Mouse (Mus musculus) neural tube, postnatal 0 days (tissue): ENCODE measurements around the gene 1700125H20Rik. TPM values are rescaled to one million over a fixed set of nuclear protein-coding genes. Genes with fewer than 3 reads are reported as not detected.

Experiments used
- polyA plus RNA-seq: library from polyadenylated mRNA; unstranded; fragments of >200 nt; fragmentation: Nextera tagmentation; extraction: Ambion mirVana; gene quantifications from 2 replicates; pipeline ENCODE4 v1.2.1, GENCODE M21; 2015

The 1700125H20Rik gene
- polyA plus RNA-seq = 1.3 and 1.6 TPM in 2 replicates

DNA sequence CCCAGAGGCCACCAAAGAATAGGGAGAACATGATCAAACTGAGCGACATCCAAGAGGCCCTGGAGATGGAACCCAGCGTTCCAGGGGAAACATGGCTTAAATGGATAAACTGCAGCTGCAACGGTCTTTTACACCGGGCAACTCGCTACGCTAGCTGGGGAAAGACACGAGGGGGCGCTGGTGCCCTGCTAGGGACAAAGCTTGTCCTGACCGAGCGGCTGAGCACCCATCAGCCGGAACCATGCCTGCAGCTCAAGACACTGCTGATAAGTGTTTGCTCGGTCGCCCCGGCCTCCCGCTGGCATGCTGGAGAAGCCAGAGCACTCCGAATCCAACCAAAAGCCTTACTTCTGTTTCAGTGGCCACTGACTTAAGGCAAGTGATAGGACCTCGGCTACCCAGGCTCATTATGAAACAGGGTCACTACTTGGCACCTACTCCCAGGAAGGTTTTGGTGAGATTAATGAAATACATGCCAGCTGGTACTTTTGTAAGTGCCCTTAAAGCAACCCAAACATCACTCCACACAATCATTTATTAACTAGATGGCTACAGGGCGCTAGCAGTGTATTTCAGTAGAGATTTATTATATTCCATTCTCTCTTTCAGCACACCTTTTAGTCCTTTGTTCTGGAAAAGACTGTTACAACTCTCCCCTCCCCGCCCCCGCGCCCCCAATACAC, at the start of gene 1700125H20Rik:
TSS of gene 1700125H20Rik (plus strand) at position 347 of the 683 bp plus-strand sequence.

DNA sequence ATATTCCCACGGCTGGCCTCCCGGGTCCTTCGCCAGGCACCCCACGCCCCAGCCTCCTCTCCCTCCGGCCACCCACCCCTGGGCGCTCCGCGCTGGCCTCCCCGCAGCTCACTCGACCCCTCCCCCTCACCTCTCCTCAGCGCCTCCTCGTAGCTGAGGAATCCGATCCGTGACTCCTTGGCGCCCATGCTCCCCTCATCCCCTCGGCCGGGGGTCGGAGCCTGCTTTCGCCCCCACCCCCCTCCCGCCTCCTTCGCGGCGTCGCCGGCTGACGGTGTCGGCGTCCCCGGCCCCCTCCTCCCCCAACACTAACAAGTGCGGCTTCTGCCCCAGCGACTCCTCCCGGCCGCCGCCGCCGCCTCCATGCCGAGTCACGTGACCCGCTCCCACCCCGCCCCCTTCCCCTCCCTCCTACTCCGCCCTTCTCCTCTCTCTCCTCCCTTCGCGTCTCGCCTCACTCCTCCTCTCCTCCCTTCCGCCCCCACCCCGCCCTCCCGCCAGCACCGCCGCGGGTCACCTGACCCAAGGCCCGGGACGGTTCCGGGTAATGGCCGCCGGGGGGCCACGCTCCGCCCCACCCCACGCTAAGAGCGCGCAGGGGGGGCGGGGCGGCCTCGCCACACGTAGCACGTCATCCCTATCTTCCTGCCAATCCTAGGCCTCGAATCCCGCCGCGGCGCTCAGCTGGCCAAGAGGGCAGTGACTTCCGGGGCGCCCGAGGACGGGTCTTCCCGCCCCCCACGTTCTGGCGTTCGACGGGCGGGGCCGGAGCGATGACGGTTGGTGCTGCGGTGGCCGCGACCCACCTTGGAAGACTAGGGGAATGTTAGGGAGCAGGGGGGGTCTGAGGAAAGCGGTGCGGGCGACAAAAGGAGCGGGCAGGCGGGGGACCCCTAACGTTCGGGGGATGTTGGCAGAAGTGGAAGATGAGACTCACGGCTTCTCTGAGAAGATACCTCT, 30.3 kb upstream of the 1700125H20Rik start, which contains the start of gene Usp32:
TSS of gene Usp32 (minus strand) at position 581 of the 960 bp plus-strand sequence.

Other genes with a start within 250 kb of the 1700125H20Rik start
- gene Car4, start 212.6 kb upstream of the 1700125H20Rik start, polyA plus RNA-seq = 12.7 and 14.5 TPM in 2 replicates
- gene Usp32, start 30.2 kb upstream of the 1700125H20Rik start, polyA plus RNA-seq = 10.4 and 10.6 TPM in 2 replicates
- gene Appbp2, start 64.7 kb downstream of the 1700125H20Rik start, polyA plus RNA-seq = 52.7 and 55.0 TPM in 2 replicates
- 14.1 and 14.3 TPM in 2 replicates for gene Ppm1d, start 140.8 kb downstream of the 1700125H20Rik start, polyA plus RNA-seq
- gene Bcas3, start 182.8 kb downstream of the 1700125H20Rik start, polyA plus RNA-seq = 27.9 and 28.3 TPM in 2 replicates